Mouse (Mus musculus) bone marrow, adult 2 months (tissue): ENCODE measurements around the gene Polg.

Source experiments
- CTCF ChIP-seq: fragments of 200-500 bp; IDR thresholded peaks from 2 replicates; pipeline ENCODE4 v1.5.1; 2011; ENCODE audit warnings: low read length, control low read depth; ENCODE audit not compliant: control insufficient read depth, insufficient read depth
- POLR2A ChIP-seq: fragments of 200-500 bp; IDR thresholded peaks from 2 replicates; pipeline ENCODE4 v1.6.1; 2011; ENCODE audit warnings: low read depth, mild to moderate bottlenecking, control low read depth, low read length, borderline replicate concordance; ENCODE audit not compliant: control insufficient read depth

DNA sequence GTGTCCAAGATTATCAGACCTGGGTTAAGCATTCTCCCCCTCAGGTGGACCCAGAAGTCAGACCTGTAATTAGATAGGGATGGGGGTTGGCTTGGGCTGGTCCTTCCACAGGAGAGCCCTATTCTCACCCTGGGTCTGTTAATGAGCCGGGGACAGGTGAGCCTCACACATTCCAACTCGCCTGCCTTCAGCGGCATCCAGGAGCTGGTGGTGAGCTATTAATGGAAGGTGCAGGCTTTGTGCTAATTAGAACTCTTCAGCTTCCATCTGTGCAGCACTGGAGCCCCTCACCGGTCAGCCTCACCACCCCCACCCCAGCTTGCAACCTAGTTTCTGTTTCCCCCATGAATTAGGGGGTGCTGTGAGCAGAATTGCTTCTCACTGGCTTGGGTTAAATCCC lies 46.3 kb upstream of the Polg start:
- TF ChIP-seq CTCF (no peak), POLR2A (no peak)
